Mouse (Mus musculus) left cerebral cortex, postnatal 36 days (tissue): ENCODE measurements around the gene Npepps. TPM values are rescaled to one million over a fixed set of nuclear protein-coding genes. Genes with fewer than 3 reads are reported as not detected.
"Not testable (repeated sequence)": the region's sequence is repeated elsewhere in the genome, so short reads cannot be mapped to it uniquely, and the experiment has no call there.

Experiments
- DNase-seq, 2 experiments: peaks; one replicate each; pipeline ENCODE4 v3.0.0; 2021 to 2022; ENCODE audit warnings: low spot score in 2 of 2, mixed read lengths in 1 of 2
- intact Hi-C: fragments of 180-260 bp; cut with DNase I; formaldehyde crosslinking; loops from one replicate; pipeline ENCODE4 v1.15.1; 2025
- total RNA-seq, 2 experiments: library from RNA; stranded (reverse); gene quantifications; 2 replicates each; pipeline ENCODE4 v1.2.3; 2021

Gene Npepps
- 100 to 1,000 TPM; 122 to 156 TPM for total RNA-seq

DNA sequence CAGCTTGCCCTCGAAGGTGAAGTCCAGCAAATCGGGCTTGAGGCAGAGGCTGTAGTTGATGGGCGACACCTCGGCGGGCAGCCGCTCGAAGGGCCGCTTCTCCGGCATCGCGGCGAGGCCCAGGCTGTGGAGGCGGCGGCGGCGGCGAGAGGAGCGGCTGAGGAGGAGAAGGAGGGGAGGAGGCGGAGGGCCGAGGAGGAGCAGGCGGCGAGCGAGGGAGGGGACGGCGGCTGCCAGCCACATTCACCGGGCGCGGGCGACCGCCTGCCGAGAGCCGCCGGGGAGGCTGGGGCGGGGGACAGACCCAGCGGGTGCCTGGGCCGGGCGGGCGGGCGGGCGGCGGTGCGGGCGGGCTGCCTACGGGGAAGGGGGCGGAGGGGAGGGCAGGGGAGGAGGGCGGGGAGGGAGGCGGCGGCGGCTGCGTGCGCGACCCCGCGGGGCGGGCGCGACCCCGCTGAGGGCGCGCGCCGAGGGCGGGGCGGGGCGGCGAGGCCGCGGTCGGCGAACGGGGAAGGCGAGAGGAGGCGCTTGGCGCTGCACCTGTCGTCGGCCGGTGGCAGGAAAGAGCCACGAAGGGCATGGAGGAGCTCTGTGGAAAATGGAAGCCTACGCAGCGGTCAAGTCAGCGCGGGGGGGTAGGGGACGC lies at the start of gene Npepps:
Gene Npepps (minus strand): TSS at position 423 of the 646 bp plus-strand sequence.
- DNase-seq: peak; percentile 72 to 79

DNA sequence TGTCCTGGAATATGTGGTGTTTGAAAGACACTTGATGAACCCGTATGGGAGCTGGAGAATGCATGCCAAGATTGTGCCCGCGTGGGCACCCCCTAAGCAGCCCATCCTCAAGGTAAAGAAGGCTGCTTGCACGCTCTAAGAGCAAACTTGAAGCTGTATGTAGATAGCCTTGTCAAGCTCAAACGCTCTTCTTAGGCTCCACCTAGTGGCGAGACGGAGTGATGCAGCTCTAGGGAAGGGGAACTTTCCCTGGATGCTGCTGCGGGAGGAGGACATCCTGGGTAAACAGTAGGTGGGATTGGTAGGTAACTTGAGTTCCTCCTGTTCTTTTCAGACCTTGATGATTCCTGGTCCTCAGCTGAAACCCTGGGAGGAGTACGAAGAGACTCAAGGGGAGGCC lies 47.7 kb upstream of the Npepps start:
- peak; percentile 45 to 56 for DNase-seq
- intact Hi-C loops: no loop called here

More for the DNA sequence above, at the start of gene Npepps:
- intact Hi-C loops: loop anchor here (2.0 to 5.0 kb wide), 2 partner anchors 34 to 73 kb away; partner anchors contain the start of gene Mrpl45

DNA sequence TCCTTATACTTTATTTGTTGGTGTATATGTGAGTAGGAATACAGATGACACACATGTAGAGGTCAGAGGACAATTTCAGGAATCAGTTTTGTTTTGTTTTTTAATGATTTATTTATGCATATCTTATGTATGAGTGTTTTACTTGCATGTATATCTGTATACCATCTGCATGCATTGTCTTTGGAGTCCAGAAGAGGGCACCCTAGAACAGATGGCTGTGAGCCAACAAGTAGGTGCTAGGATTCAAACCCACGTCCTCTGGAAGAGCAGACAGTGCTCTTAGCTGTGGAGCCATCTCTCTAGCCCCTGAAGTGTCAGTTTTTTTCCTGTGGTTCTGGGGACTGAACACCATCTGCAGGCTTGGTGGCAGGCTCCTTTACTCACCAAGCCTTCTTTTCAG lies 44.8 kb upstream of the Npepps start:
- intact Hi-C loops: no loop called here
- no peak for DNase-seq

- DNase-seq, intact Hi-C loops: not testable (repeated sequence)
Observed at GRCm38 (mm10) chr11:97321894-97322600, 41.6 kb upstream of the Npepps start.

GRCm38 (mm10) chr11:97321197-97321596 lies 40.8 kb upstream of the Npepps start:
- no peak for DNase-seq
- intact Hi-C loops: no loop called here

DNA sequence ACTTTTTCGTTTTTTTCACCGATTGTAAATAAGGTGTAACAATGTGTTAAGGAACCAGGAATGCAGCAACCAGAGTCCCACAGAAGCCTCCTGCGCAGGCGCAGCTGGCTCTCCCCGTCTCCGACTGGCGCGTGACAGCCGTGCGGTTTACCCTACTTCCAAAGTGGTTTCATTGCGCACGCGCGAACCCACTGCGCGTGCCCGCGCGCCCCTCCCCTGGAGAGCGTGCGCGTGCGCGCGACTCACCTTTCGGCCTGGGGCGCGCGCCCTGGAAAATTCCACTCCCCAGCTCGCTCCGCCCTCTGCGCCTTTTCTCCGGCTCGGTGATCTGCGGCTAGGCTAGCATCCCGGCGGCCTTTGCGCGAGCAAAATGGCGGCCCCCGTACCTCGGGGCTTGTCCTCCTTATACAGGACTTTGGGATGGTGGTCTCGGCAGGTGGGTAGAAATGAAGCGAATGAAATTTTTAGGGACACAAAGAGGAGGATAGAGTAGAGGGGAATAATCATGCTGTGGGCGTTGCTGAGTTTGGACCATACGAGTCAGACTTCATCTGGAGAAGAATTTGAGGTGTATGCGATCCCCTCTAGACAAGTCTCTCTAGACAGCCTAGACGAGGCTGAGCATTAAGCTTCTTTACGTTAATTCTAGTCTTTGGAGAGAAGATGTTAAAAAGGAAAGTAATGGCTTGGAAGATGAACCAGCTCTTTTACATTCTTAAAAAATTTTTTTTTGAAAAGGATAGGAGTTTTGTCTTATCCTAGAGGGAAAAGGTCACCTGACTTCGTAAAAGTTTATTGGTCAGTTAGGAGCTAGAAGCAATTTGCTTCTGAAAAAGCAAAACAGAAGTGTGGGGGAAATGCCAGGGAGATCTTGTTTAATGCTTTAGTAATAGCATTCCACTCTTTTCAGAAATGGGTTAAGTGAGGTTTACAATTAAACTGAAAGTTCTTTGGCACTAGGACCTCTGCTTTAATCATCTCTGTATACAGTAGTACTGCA lies 35.4 kb upstream of the Npepps start, which contains the start of gene Mrpl45:
Gene Mrpl45 (plus strand): TSS at position 213 of the 1,000 bp plus-strand sequence.
- intact Hi-C loops: loop anchor here (2.0 to 10.0 kb wide), 3 partner anchors 35 to 129 kb away; partner anchors contain the start of genes Kpnb1 and Npepps
- DNase-seq: peak; percentile 99

DNA sequence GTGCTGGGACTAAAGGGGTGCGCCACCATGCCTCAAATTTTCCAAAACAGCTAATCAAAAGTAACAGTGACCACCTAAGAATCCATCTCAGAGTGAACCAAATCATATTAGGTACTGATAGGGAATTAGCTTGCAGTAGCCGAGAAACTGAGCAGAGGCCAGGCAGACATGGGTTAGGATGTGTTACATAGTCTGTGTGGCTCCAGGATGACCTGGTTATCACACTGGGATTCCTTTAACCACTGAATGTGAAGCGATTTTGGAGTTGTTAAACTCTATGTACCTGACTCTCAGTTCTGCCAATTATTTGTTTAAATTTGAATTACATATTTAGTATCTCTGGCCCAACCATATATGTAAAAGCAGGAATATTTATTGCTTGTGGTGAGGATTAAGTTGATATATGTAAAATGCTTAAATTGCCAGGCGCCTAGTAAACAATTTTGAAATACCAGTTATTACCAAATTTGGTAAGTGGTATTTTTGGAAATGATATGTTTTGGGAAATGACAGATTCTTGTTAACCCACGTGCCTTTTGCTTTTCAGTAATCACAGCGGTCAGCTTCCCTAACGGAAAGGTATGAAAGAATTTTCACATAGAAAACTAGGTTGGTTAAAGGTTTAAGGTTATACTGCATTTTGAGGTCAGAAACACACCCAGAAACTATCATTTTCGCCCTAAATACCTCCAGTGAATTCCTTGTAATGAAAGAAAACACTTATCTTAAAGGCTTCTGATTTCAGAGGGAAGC lies 34.5 kb upstream of the Npepps start:
- intact Hi-C loops: loop anchor here (2.0 to 10.0 kb wide), 3 partner anchors 34 to 128 kb away; partner anchors contain the start of genes Kpnb1 and Npepps
- DNase-seq: no peak

GRCm38 (mm10) chr11:97314110-97314509 lies 33.7 kb upstream of the Npepps start:
- intact Hi-C loops: loop anchor here (2.0 to 10.0 kb wide), 2 partner anchors 33 to 49 kb away; partner anchors contain the start of gene Npepps

GRCm38 (mm10) chr11:97312871-97313270 lies 32.4 kb upstream of the Npepps start:
- intact Hi-C loops: loop anchor here (10.0 kb wide), 1 partner anchor 48 kb away; no protein-coding TSS in a partner anchor
- DNase-seq: not testable (repeated sequence)

More at GRCm38 (mm10) chr11:97314110-97314509, 33.7 kb upstream of the Npepps start:
- DNase-seq: no peak

- intact Hi-C loops: loop anchor here (10.0 kb wide), 1 partner anchor 46 kb away; no protein-coding TSS in a partner anchor
Observed at GRCm38 (mm10) chr11:97310895-97311631, 30.6 kb upstream of the Npepps start.

DNA sequence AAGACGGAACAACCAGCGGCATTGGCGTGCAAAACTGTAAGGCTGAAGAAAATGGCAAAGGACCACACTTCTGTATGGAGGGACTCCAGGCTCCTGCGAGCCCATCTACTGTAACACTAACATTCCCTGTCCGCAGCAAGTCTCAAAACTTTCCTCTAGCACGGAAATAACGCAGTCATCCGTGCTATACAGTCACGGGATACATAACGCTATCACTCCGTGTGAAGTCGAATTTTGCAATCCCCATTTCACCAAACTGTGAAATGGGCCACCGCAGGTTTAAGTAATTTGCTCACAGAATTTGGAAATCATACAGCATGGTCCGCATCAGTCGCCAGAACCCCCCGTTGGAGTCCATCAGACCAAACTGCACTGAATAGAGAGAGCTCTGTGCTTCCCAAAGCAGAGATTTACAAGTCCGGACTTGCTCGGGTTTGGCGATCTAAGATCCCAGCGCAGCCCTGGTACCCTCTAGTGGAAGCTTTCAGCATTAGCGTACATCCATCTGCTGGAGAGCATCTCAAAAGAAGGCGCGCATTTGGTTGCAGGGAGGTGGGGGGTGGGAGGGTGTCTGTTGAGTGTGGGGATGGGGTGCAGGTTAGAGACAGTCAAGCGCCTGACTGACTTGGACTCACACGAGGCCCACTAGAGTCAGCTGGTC lies 29.6 kb upstream of the Npepps start:
- intact Hi-C loops: loop anchor here (10.0 kb wide), 1 partner anchor 45 kb away; no protein-coding TSS in a partner anchor
- DNase-seq: peak; percentile 57 to 73

More at GRCm38 (mm10) chr11:97310895-97311631, 30.6 kb upstream of the Npepps start:
- DNase-seq: peak; percentile 15 to 19

- intact Hi-C loops: no loop called here
- DNase-seq: peak in 1 of 2 experiments; percentile 31
Observed at GRCm38 (mm10) chr11:97309451-97309836, 29.0 kb upstream of the Npepps start.

GRCm38 (mm10) chr11:97308806-97309450 lies 28.5 kb upstream of the Npepps start:
- intact Hi-C loops: no loop called here
- no peak for DNase-seq

DNA sequence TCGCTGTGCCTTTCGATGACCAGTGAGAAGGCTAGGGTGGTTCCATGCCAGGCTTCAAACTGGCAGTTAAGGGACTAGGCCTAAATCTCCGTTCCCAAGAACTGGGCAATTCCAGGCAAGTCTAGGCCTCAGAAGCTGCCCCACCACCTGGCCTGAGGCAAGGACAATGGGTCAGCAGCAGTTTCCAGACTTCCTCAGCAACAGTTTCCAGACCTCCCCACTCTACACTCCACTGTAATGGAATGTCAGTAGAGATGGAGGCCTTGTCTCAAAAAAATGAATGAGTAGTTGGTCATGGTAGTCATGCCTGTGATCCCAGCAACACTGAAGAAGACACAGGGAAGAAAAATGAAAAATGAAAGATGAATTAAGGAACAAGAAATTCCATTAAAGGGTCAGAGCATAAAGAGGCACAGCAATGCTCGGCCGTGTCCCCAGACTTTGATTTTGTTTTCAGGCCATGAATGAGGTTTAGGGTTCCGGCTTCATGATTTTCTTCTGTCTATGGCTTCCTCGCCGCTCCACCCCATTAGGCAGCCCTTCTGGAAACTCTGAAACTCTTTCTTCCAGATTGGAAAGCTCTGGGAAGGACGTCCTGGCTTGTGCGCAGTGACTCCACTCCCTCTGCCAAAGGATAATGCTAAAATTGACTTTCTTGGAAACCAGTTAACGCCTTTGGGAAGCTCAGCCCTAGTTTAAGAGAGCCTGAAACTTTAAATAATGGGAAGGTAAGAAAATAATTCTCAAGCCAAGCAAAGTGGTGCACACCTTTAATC lies 27.0 kb upstream of the Npepps start:
- DNase-seq: no peak
- intact Hi-C loops: no loop called here

DNA sequence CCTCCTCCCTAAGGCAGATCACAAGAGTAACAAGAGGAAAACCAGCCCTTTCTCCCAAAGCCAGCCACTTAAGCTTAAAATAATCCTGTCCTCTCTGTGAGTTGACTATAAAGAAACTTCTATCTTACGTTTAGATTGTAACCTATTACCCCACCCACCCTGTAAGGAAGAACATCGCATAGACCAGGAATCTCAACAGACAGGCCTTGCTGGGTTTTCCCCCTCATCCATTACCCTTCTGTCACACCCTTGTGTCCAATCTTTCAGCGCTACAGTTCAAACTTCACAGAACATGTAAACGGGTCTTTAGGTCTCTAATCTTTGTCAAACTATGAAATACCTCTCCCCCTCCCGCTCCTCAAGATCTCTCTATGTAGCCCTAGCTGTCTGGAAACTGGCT lies 24.2 kb upstream of the Npepps start:
- DNase-seq: no peak
- intact Hi-C loops: no loop called here

GRCm38 (mm10) chr11:97302231-97302781 lies 21.9 kb upstream of the Npepps start:
- intact Hi-C loops: no loop called here
- no peak for DNase-seq
